Mouse (Mus musculus): ENCODE data around the gene Gm42517.

Gene Gm42517

DNA sequence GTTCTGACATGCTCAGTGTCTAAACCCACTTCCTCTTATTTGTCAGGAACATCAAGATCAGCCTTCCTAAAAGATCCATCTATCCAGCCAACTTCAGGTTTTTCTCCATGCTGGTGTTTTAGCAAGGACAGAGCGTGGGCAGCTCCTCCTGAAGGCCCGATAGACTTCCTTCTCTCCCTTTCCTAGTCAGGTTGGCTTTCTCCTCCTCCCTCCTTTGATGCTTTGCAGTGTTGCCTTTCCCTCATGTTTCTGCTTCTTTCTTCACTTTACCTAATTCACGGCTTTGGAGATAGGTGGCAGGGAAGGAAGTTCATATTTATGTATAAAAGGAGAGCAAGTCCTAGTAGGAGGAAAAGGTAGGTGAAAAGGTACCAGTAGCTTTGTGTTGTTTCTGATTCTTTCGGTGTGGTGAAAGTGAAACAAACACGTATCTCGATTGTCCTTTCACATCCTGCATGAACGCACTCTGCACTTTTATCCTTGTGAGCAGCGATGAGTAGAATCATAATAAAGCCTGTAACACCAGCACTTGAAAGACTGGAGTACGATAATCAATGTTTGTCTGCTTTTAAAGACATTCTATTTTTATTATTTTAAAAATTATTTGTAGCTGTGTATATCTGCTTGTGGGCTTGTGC is 18.1 kb downstream of the Gm42517 start:
- no peak for DNase-seq (ENCODE audit: low read depth, low spot score)

DNA sequence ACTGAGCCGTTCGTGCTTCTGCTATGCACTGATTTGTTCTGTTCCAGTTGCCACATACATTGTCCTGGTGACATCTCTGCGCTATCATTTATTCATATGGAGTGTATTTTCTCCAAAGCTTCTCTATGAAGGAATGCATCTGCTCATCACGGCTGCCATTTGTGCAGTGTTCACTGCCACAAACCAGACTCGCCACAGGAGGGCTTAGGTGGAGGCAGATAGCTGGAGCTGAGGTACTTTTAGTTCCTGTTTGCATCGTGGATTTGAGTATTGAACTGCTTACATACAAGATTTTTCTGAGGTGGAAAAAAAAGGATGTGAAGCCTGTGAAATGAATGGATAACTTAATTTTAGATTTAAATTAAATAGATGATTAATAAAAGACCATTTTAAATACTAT is 19.9 kb downstream of the Gm42517 start:
- no peak for DNase-seq (ENCODE audit: low read depth, low spot score)

DNA sequence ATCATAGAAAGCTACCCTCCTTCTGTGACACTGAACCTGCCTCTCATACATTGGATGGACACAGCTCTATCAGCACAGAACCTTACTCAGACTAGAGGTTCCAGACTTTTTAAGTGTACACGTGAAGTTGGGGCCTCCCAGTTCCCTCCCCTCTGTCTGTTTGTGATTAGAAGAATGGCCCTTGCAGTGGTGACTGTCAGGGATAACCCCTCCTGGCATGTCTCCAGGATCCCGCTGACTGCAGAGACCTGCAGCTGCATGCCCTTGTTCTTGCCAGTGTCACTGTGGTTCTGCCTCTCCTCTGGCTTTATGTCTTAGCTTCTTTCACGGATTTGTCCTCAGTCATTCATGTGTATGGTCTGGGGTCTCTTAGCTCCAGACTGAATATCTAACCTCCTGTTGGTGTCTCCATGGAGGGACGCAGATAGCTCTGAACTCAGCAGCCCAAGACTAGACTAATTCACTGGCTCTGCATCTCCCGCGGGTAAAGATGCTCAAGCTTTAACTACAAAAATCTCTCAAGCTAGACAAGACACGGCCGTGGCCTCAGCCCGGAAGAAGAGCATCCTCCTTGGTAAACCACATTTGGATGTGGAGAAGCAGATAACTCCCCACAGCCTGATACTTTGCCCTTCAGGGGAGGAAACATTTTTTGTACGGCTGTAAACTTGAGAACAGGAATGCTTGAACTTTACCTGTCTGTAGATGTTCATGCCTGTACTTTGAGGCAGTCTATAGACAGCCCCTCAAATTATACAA is 22.2 kb downstream of the Gm42517 start:
- no peak for DNase-seq (ENCODE audit: low read depth, low spot score)

DNA sequence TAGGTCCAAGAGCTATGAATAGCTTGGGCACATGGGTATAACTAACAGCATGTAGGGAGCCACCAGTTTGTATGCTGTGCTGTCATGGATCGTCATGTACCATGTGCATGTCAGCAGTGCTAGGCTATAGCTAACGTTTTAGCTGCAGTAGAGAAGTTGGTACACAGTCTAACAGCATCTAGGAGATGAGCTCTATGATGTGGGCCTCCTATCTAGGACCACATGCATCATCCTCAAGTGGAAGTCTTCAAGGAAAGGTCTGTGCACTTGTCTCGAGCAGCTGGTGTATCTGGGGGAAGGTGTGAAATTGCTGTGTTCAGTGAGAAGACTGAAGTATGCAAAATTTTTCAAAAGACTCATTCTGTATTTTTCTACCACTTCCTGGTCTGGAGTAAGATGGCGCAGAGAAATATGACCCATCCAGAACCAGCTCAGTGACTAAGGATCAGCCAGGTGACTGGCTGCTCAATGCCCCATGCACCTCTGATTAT is 24.0 kb downstream of the Gm42517 start:
- DNase-seq (ENCODE audit: low read depth, low spot score): no peak

DNA sequence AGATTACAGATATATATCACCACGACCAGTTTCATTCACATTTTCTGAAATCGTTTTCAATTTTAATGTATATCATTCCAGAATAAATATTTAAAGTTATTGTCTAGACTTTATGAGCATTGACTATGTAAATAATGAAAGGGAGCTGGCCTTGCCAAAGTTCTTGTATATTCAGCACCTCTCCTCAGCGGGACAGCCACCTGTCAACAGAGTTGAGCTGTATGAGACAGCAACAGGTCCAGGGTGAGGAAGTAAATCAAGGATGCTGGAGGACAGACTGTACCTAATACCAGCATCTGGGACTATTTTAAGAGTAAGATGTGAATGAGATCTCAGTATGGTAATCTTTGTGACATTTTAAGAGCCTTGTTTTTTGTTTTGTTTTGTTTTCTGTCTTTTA is 29.7 kb downstream of the Gm42517 start:
- DNase-seq (ENCODE audit: low read depth, low spot score): no peak

DNA sequence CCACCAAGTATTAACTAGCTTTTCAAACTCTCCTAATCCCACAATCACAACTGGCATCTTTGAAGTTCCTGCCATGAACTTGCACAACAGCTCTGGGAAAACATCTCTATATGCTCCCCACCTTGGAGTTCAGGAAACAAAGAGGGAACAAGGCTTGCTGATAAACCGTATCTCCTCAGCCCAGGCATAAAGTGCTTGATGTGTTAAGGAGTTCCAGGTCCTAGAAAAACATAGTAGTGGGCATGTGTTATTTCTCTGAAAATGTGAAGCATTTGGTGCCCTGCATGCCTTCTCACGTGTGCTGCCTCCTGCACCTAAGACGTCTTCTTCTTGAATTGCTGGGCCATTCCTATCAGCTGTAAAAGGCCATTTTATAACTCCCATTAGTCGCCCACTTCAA is 30.3 kb downstream of the Gm42517 start:
- no peak for DNase-seq (ENCODE audit: low read depth, low spot score)

DNA sequence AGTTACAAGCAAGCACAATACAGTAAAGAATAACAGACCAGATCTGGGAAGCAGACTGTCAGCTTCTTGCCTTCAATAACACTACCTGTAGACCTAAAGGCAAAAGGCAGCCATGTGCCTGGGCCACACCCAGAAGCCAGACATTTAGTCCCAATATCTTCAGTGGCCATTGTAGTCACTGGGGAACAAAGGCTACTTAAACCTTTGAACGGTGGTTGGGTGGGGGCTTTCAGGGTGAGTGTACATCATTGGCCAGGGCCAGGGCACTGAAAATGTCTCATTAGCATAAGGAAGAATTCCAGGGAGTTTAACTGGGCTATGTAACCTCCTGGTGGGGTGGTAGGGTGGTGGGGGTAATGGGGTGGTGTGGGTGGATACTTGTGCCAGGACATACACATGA is 36.7 kb downstream of the Gm42517 start:
- no peak for DNase-seq (ENCODE audit: low read depth, low spot score)

Data from embryo, embryonic 11.5 days (tissue).